Mouse (Mus musculus): ENCODE results near the gene Dctn2. TPM values are rescaled to one million over a fixed set of nuclear protein-coding genes. Genes with fewer than 3 reads are reported as not detected.

The Dctn2 gene
- total and polyA plus RNA-seq, 3 experiments, result 240 to 297 TPM; not detected in 1

DNA sequence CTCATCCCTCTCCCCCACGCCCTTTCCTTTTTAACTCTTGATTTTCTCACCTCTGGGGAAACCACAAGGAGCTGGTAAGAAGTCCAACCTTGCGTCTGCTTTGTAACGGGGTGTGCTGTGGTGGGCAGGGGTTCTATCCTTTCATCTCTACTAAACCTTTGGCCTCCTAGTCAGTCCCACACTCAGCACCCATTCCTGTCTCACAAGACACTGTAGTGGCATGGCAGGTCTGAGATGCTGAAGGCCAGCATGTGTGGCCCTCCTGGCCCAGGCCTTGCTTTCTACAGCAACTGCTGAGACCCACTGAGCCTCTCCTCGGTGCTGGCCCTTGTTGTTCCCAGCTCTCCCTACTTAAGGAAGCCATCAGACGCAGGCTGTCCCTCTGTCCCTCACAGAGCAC lies 6.2 kb downstream of the Dctn2 start (continued):
- TF ChIP-seq MXI1 (IDR thresholded peaks at IDR 0.05; ENCODE audit: low read depth, low read length) (no peak), POLR2AphosphoS5 (IDR thresholded peaks at IDR 0.05; ENCODE audit: borderline replicate concordance, low read depth, low read length) (peak; percentile 40; the same call in 1 of the 2 replicates), NELFE (IDR thresholded peaks at IDR 0.05; ENCODE audit: low read depth, low read length) (peak; percentile 33; the same call in 1 of the 2 replicates), GABPA (IDR thresholded peaks at IDR 0.05; ENCODE audit: low read depth, low read length) (no peak), USF2 (IDR thresholded peaks at IDR 0.05; ENCODE audit: borderline replicate concordance in 1 of 2, insufficient read depth in 1 of 2, low read depth in 1 of 2, low read length in 2 of 2) (no peak), POLR2A (IDR thresholded peaks at IDR 0.05; ENCODE audit: control insufficient read depth in 1 of 2, insufficient read depth in 1 of 2, low read depth in 1 of 2, low read length in 2 of 2, poor library complexity in 1 of 2) (peak in 1 of 2 experiments; percentile 42; a peak in 1 of 4 replicates), EP300 (IDR thresholded peaks at IDR 0.05; ENCODE audit: low read depth in 1 of 2, low read length in 2 of 2) (no peak), HCFC1 (IDR thresholded peaks at IDR 0.05; ENCODE audit: low read depth, low read length) (no peak), SMC3 (IDR thresholded peaks at IDR 0.05; ENCODE audit: low read depth, low read length) (no peak), RCOR1 (IDR thresholded peaks at IDR 0.05; ENCODE audit: low read depth, low read length) (no peak), MAX (IDR thresholded peaks at IDR 0.05; ENCODE audit: low read length) (peak; percentile 26; the same call in 1 of the 2 replicates), TAL1 (IDR thresholded peaks at IDR 0.05; ENCODE audit: low read length) (no peak), MEF2A (IDR thresholded peaks at IDR 0.05; ENCODE audit: extremely low read depth, insufficient replicate concordance, low read depth, low read length, poor library complexity, severe bottlenecking) (no peak), ZNF384 (IDR thresholded peaks at IDR 0.05; ENCODE audit: low read depth, low read length) (no peak), TCF12 (IDR thresholded peaks at IDR 0.05; ENCODE audit: low read depth, low read length) (no peak), ZMIZ1 (IDR thresholded peaks at IDR 0.05; ENCODE audit: low read depth, low read length) (no peak)

DNA sequence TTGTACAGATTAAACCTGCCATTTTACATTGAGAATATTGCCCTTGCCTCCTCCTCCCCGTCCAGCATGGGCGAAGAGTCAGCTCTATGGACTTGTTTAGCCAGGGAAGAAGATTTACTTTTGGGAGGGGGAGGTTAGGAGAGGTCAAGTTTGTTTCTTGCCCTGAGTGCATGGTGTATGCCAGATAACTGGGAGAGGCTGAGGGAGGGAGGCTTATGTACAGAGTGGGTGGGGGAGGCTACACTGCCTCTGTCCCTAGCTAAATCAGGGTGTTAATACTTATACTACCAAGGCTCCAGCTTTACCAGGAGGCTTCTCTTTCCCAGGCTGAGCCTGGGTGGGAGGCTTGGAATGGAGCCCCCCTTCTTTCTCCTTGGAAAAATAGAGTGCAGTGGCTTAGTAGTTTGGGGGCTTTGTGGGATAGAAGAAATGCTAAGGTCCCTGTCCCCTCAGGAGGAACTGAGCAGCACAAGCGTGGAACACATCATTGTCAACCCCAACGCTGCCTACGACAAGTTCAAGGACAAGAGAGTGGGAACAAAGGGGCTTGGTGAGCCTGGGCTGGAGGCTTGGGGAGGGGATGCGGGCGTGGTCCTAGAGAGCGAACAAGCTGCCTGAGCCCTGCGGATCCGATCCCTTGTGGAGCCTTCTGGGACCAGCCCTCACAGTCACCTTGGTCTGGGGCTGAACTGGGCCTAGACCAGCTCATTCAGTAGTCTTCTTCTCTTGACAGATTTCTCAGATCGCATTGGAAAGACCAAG lies 8.3 kb downstream of the Dctn2 start:
- peak overlapping the region; percentile 59 to 80 for H3K4me3 ChIP-seq (ENCODE audit: control insufficient read depth in 1 of 2, insufficient read depth in 1 of 2, low read depth in 2 of 2, low read length in 2 of 2)
- peaks cover 32% of the 10 kb centered on the region for H3K79me2 ChIP-seq (ENCODE audit: control insufficient read depth, insufficient read depth, low read length, poor library complexity)
- no peaks in the 10 kb centered on the region for H3K9me3 ChIP-seq (replicated peaks; ENCODE audit: insufficient read depth, low read length)
- DNase-seq (ENCODE audit: low read depth, low spot score), result peak; percentile 23
- H3K27me3 ChIP-seq (ENCODE audit: control insufficient read depth in 1 of 2, insufficient read depth in 2 of 2, low read length in 2 of 2), result no peaks in the 10 kb centered on the region
- H3K36me3 ChIP-seq (ENCODE audit: control insufficient read depth in 1 of 2, insufficient read depth in 2 of 2, low read length in 2 of 2), result peaks cover 6 to 26% of the 10 kb centered on the region in 2 experiments
- peak overlapping the region; percentile 64 for H3K9ac ChIP-seq (ENCODE audit: control insufficient read depth, low read depth, low read length, poor library complexity, severe bottlenecking)
- H3K4me1 ChIP-seq (ENCODE audit: control insufficient read depth in 1 of 2, insufficient read depth in 2 of 2, low read length in 2 of 2), result peaks cover 0 to 11% of the 10 kb centered on the region in 2 experiments; a peak in 2 of 4 replicates
- no peak for TF ChIP-seq MAFK (IDR thresholded peaks at IDR 0.05; ENCODE audit: borderline replicate concordance, low read depth, low read length)
- no peak for TF ChIP-seq POLR2AphosphoS2 (IDR thresholded peaks at IDR 0.05; ENCODE audit: low read length)
- no peak for TF ChIP-seq RCOR1 (IDR thresholded peaks at IDR 0.05; ENCODE audit: low read depth, low read length)
- TF ChIP-seq KAT2A (conservative IDR thresholded peaks at IDR 0.05; ENCODE audit: low read depth, low read length), result no peak
- no peak for TF ChIP-seq ZKSCAN1 (IDR thresholded peaks at IDR 0.05; ENCODE audit: low read depth, low read length)
- no peak for TF ChIP-seq TAL1 (IDR thresholded peaks at IDR 0.05; ENCODE audit: low read length)
- no peak for TF ChIP-seq ZNF384 (IDR thresholded peaks at IDR 0.05; ENCODE audit: low read depth, low read length)
- TF ChIP-seq ELF1 (IDR thresholded peaks at IDR 0.05; ENCODE audit: low read depth, low read length), result no peak
- no peak for TF ChIP-seq HCFC1 (IDR thresholded peaks at IDR 0.05; ENCODE audit: low read depth, low read length)
- TF ChIP-seq JUND (IDR thresholded peaks at IDR 0.05; ENCODE audit: low read depth, low read length), result no peak
- no peak for TF ChIP-seq UBTF (IDR thresholded peaks at IDR 0.05; ENCODE audit: borderline replicate concordance, insufficient read depth, low read depth, low read length)
- no peak for TF ChIP-seq TBP (IDR thresholded peaks at IDR 0.05; ENCODE audit: low read depth, low read length)
- no peak for TF ChIP-seq MYB (IDR thresholded peaks at IDR 0.05; ENCODE audit: low read depth, low read length)
- no peak for TF ChIP-seq NRF1 (IDR thresholded peaks at IDR 0.05; ENCODE audit: insufficient read depth, low read depth, low read length, poor library complexity, severe bottlenecking)
- no peak for TF ChIP-seq MEF2A (IDR thresholded peaks at IDR 0.05; ENCODE audit: extremely low read depth, insufficient replicate concordance, low read depth, low read length, poor library complexity, severe bottlenecking)
- no peak for TF ChIP-seq GATA1 (IDR thresholded peaks at IDR 0.05; ENCODE audit: low read depth, low read length)
- TF ChIP-seq NELFE (IDR thresholded peaks at IDR 0.05; ENCODE audit: low read depth, low read length), result no peak
- TF ChIP-seq SMC3 (IDR thresholded peaks at IDR 0.05; ENCODE audit: low read depth, low read length), result no peak
- H3K27ac ChIP-seq (ENCODE audit: control insufficient read depth, low read depth, low read length), result peak overlapping the region; percentile 14; the same call in 1 of the 2 replicates

Data from MEL (cell line).